Mouse (Mus musculus) lung, adult 2 months (tissue): ENCODE measurements at regions not wholly inside any gene's neighbourhood (a gene's known extent, or its start where the extent isn't known, plus 50 kb on each side); places are given as distances from the start of the nearest gene placed in this dataset.

Experiments used
- DNase-seq: peaks from one replicate; pipeline ENCODE4 v3.0.0; 2022
- H3K4me1 ChIP-seq: fragments of 200-500 bp; 2 replicates; pipeline ENCODE4 v1.6.1; 2011; ENCODE audit warnings: low read length; ENCODE audit not compliant: control insufficient read depth, insufficient read depth
- H3K4me3 ChIP-seq: fragments of 200-500 bp; replicated peaks from 2 replicates; pipeline ENCODE3; 2011; ENCODE audit warnings: low read depth, mild to moderate bottlenecking, control low read depth, low read length; ENCODE audit errors: extremely low read depth
- CTCF ChIP-seq: fragments of 200-500 bp; IDR thresholded peaks from 2 replicates; pipeline ENCODE4 v1.5.1; 2011; ENCODE audit warnings: mild to moderate bottlenecking, low read length, control low read depth; ENCODE audit not compliant: insufficient read depth
- POLR2A ChIP-seq: fragments of 200-500 bp; IDR thresholded peaks from 2 replicates; pipeline ENCODE4 v1.6.1; 2011; ENCODE audit warnings: low read depth, mild to moderate bottlenecking, control low read depth, low read length, borderline replicate concordance; ENCODE audit errors: extremely low read depth
- WGBS: fragments of 180-500 bp; shearing (Covaris S2); methylation state at CpG from one replicate; pipeline ENCODE4 v1.1.7; 2018; 5-methylcytosine and 5-hydroxymethylcytosine counted together

GRCm38 (mm10) chr2:51747675-51748319, 120.5 kb downstream of the Tas2r134 start:
- WGBS = 88% methylated on average over 7 of the region's 7 CpGs
- TF ChIP-seq POLR2A (no peak), CTCF (no peak)
- no peak overlapping the region for H3K4me3 ChIP-seq
- H3K4me1 ChIP-seq = no peaks in the 10 kb centered on the region
- DNase-seq = no peak

- 60% methylated on average over 3 of the region's 3 CpGs for WGBS
- Histone ChIP-seq H3K4me1 (no peaks in the 10 kb centered on the region), H3K4me3 (no peak overlapping the region)
- no peak for DNase-seq
- TF ChIP-seq CTCF (no peak), POLR2A (no peak)
These were observed 121.9 kb downstream of the Tas2r134 start for GRCm38 (mm10) chr2:51749247-51749646.

GRCm38 (mm10) chr2:51752941-51753564, 125.7 kb downstream of the Tas2r134 start:
- Histone ChIP-seq H3K4me3 (no peak overlapping the region), H3K4me1 (no peaks in the 10 kb centered on the region)
- TF ChIP-seq CTCF (no peak), POLR2A (no peak)
- DNase-seq = no peak
- 67% methylated on average over 12 of the region's 12 CpGs for WGBS

- H3K4me1 ChIP-seq = no peaks in the 10 kb centered on the region
- 37% methylated on average over 7 of the region's 7 CpGs for WGBS
- no peak for DNase-seq
- TF ChIP-seq CTCF (no peak), POLR2A (no peak)
- no peak overlapping the region for H3K4me3 ChIP-seq
These were observed 126.3 kb downstream of the Tas2r134 start for GRCm38 (mm10) chr2:51753565-51754031.

GRCm38 (mm10) chr2:51757361-51757760, 130.1 kb downstream of the Tas2r134 start:
- Histone ChIP-seq H3K4me3 (no peak overlapping the region), H3K4me1 (no peaks in the 10 kb centered on the region)
- no peak for DNase-seq
- TF ChIP-seq POLR2A (no peak), CTCF (no peak)
- 84% methylated on average over 1 of the region's 1 CpGs for WGBS

- WGBS = 76% methylated on average over 8 of the region's 8 CpGs
- no peak for TF ChIP-seq POLR2A
- no peak for TF ChIP-seq CTCF
- no peak overlapping the region for H3K4me3 ChIP-seq
- DNase-seq = no peak
- no peaks in the 10 kb centered on the region for H3K4me1 ChIP-seq
These were observed 130.8 kb downstream of the Tas2r134 start for GRCm38 (mm10) chr2:51758093-51758492.

- WGBS = 92% methylated on average over 4 of the region's 4 CpGs
- TF ChIP-seq POLR2A (no peak), CTCF (no peak)
- DNase-seq = no peak
- Histone ChIP-seq H3K4me3 (no peak overlapping the region), H3K4me1 (no peaks in the 10 kb centered on the region)
These were observed 135.6 kb downstream of the Tas2r134 start for GRCm38 (mm10) chr2:51762866-51763265.

GRCm38 (mm10) chr2:51767507-51768135, 140.3 kb downstream of the Tas2r134 start:
- TF ChIP-seq CTCF (no peak), POLR2A (no peak)
- H3K4me3 ChIP-seq = no peak overlapping the region
- 42% methylated on average over 4 of the region's 4 CpGs for WGBS
- no peak for DNase-seq
- H3K4me1 ChIP-seq = no peaks in the 10 kb centered on the region

- TF ChIP-seq CTCF (no peak), POLR2A (no peak)
- no peaks in the 10 kb centered on the region for H3K4me1 ChIP-seq
- WGBS = 68% methylated on average over 12 of the region's 12 CpGs
- no peak overlapping the region for H3K4me3 ChIP-seq
- DNase-seq = no peak
These were observed 141.3 kb downstream of the Tas2r134 start for GRCm38 (mm10) chr2:51768298-51769271.
